Mouse (Mus musculus): ENCODE results near the gene Fam45a.
"Not testable (repeated sequence)": the region's sequence is repeated elsewhere in the genome, so short reads cannot be mapped to it uniquely, and the experiment has no call there.

The Fam45a gene

DNA sequence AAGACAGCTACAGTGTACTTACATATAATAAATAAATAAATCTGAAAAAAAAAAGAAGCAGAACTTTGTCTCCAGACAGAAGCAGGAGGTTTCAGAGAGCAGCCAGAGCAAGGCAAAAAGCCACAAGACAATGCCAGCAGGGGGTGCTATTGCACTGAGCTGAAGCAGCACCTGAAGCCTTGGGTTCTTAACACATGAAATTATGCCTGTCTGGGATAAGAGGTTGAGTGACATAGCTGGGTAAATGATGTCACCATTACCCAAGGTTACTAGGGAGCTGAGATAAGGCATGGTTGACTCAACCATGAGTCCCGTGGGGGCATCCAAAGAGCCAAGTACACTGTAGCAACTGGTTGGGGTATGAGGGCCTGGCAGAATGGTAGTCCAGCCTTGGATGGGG lies 26.4 kb downstream of the Fam45a start:
- intact Hi-C loops (cut with DNase I) = loop anchor here (5.0 kb wide), 2 partner anchors 35 to 260 kb away; partner anchors contain the start of gene Prdx3

DNA sequence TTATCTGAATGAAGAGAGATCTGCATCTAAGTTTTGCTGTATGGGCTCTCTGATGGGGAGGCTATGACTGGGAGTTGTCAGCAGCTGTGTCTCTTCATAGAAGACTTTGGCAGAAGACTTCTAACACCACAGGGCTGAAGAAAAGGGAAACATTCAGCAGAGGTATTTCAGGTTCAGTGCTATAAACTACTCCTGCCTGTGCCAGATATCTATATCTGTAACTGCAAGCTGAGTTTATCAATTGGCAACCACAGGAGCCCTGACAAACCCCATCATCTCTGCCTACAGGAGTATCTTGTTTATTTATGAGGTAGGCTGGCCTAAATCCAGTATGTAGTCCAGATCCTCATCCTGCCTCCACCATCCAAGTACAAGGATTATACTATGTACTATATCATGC lies 31.9 kb downstream of the Fam45a start:
- intact Hi-C loops (cut with DNase I) = no loop called here

GRCm38 (mm10) chr19:60845731-60846130 lies 34.3 kb downstream of the Fam45a start:
- intact Hi-C loops (cut with DNase I) = no loop called here

DNA sequence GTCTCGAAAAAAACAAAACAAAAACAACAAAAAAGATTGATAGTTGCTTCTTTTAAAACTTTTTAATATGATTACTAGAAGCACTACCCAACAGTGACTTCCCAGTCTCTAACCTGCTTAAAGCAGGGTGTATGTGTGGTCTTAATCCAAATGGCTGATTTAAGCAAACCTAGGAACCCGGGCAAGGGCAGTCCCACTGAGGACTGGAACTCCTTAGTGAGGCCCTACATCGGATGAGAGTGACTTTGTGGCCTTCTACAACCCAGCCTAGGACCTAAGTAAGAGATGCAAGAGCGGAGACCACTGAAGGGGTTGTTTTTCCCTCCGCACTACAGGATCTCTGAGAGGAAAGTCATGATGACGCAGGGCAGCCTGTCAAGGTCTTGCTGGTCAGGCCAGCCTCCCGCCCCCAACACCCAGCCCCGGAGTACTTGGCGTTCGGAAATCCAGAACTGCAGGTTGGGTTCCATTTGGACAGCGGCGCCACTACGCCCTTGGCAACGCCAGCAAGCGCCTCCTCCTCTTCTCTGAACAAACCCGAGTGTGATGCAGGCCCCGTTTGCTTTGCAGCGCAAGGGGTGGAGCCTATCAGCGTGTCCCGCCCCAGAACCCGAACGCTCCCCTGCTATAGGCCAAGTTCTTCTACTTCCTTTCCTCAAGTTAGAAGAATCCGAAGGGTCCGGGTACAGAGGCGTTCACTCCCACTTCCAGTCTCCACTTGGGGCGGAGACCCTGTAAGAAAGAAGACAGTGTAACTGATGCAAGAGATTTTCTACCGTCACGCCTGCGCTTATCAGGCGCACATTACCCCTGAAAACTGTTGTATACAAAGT lies 49.7 kb downstream of the Fam45a start, which contains the start of gene Sfxn4:
Gene Sfxn4, minus strand, starts transcription at position 612 of the 833 bp plus-strand sequence.
- intact Hi-C loops (cut with DNase I) = no loop called here

GRCm38 (mm10) chr19:60866169-60866568 lies 54.8 kb downstream of the Fam45a start:
- intact Hi-C loops (cut with DNase I) = not testable (repeated sequence)

GRCm38 (mm10) chr19:60870489-60870888 lies 59.1 kb downstream of the Fam45a start:
- intact Hi-C loops (cut with DNase I) = loop anchor here (5.0 kb wide), 1 partner anchor 33 kb away; no protein-coding TSS in a partner anchor

- intact Hi-C loops (cut with DNase I) = loop anchor here (5.0 kb wide), 1 partner anchor 34 kb away; no protein-coding TSS in a partner anchor
Measured at GRCm38 (mm10) chr19:60871366-60871765, 60.0 kb downstream of the Fam45a start.

GRCm38 (mm10) chr19:60872272-60872671 lies 60.9 kb downstream of the Fam45a start:
- intact Hi-C loops (cut with DNase I) = loop anchor here (5.0 kb wide), 1 partner anchor 35 kb away; no protein-coding TSS in a partner anchor

GRCm38 (mm10) chr19:60873501-60873900 lies 62.1 kb downstream of the Fam45a start:
- intact Hi-C loops (cut with DNase I) = loop anchor here (5.0 kb wide), 1 partner anchor 36 kb away; no protein-coding TSS in a partner anchor

DNA sequence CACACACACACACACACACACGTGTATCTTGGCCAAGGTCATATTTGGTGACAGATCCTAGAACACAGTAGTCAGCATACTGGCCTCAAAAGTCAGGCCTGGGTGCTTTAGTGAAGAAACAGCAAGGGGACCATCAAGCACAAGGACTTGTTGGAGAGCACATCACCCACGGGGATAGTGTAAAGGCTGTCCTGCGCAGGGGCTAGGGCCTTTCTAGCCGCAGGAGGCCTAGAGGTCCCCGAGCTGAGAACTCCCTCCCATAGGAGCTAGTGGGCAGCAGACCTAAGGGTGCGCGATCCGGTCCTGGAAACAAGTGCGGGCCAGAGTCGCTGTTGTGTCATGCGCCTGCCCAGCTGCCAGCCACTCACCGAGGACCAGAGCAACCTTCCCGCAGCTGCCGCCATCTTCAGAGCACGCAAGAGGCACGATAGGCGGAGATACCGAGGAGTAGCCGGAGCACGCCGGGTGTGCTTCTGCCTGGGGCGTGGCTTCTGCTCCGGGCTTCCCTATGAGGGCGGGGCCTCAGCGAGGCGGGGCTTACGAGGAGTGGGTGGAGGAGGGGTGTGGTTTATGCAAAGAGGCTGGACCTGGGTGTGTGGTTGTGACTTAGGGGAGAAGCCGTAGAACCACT lies 62.8 kb downstream of the Fam45a start, which contains the start of gene Prdx3:
Gene Prdx3, minus strand, starts transcription at position 493 of the 631 bp plus-strand sequence.
- intact Hi-C loops (cut with DNase I) = loop anchor here (5.0 kb wide), 1 partner anchor 37 kb away; no protein-coding TSS in a partner anchor

- intact Hi-C loops (cut with DNase I) = no loop called here
Measured at GRCm38 (mm10) chr19:60883129-60883528, 71.7 kb downstream of the Fam45a start.

Small RNAs within 50 kb of the gene (microRNA-seq; reads per million reads assigned to microRNA genes)
- gene mmu-mir-3084-1 = 0 reads per million in 2 experiments
